Mouse (Mus musculus): ENCODE data around the gene Bak1.

Bak1 gene

GRCm38 (mm10) chr17:27048445-27049239, 19.8 kb upstream of the Bak1 start:
- no peak for DNase-seq (ENCODE audit: low spot score)

DNA sequence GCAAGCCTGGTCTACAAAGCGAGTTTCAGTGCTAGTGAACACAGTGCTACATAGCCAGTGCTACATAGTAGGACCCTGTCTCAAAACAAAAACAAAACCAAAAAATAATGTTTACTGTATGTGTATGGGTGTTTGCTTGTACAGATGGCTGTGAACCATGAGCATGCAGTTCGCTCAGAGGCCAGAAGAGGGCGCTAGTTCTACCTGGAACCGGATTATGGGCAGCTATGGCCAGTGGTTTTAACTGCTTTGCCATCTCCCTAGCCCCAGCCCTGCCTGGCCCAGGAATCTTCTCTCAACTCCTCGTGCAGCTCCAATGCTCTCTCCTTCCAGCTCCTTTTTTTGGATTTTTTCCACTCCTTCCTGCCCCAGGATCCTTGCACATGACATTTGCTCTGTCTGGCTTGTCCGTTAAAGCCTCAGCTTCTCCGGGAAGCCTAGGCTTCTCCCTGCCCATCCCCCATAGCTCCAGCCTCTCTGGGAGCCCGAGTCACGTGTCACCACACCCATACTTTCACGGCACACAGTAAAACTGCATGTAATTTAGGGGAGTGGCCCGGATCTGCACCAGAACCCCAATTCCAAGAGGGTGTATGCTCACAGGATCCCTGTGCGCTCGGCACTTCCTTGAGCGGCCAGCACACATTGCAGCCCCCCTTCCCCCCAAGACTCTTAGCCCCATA, 19.1 kb upstream of the Bak1 start:
- DNase-seq (ENCODE audit: low spot score): no peak

GRCm38 (mm10) chr17:27045164-27045563, 16.4 kb upstream of the Bak1 start:
- no peak for DNase-seq (ENCODE audit: low spot score)

DNA sequence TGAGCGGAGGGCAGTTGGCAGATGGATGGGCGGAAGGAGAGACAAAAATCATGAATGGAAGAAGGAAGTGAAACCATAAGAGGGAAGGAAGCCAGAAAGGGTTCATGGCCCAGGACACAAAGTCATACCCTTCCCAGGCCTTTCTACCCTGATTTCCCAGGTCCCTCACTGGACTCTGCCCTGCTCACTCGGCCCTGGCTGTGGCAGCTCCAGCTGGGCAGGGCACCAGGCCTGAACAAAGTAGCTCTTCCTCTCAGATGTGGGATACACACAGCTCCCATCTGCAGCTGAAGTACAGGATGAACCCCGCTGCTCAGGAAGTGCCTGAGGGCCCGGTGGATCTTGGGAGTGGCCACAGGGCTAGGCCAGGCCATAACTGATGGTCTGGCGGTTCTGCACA, 14.0 kb upstream of the Bak1 start:
- DNase-seq (ENCODE audit: low spot score): no peak

DNA sequence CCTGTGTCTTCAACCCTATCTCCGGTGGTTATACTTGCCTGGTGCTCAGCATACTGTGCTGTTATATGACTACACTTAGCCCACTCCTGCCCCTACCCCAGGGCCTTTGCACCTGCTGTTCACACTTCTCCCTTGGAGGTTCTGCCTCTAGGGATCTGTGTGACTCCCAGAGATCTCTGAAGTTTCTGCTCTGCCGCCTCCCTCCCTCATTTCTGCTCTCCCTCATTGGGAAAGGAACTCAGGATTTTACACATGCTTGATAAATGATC, 12.9 kb upstream of the Bak1 start:
- DNase-seq (ENCODE audit: low spot score): no peak

DNA sequence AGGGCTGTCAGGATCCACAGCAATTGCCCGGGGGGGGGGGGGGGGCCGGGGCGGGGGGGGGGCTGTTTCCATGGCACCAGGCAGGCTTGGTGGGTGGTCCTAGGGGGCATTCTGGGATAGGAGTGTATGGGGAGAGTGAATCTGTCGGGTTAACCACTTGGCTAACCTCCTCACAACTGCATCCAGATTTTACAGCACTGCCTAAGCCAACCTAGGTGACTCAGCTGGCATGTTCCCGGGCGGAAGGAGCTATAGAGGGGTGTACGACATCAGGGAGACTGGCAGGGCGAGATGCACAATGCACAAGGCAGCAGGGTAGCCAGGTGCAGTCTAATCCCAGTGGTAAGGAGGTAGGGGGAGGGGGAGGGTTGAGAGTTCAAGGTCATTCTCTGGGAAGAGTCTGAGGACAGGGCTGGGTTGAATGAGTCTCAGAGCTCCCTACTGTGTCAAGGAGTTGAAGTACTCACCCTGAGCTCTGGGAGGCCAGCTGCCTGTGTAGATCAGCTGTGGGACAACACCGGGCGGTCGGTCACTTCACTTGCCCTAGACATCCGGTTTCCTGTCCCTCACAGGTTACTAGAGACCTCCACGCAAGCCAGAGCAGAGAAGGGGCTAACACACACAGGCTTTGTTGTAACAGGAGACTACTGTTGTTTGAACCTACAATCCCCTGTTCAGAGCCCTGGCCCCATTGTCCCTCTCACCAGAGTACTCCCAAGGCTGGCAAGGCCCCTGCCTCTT, 12.4 kb upstream of the Bak1 start:
- no peak for DNase-seq (ENCODE audit: low spot score)

DNA sequence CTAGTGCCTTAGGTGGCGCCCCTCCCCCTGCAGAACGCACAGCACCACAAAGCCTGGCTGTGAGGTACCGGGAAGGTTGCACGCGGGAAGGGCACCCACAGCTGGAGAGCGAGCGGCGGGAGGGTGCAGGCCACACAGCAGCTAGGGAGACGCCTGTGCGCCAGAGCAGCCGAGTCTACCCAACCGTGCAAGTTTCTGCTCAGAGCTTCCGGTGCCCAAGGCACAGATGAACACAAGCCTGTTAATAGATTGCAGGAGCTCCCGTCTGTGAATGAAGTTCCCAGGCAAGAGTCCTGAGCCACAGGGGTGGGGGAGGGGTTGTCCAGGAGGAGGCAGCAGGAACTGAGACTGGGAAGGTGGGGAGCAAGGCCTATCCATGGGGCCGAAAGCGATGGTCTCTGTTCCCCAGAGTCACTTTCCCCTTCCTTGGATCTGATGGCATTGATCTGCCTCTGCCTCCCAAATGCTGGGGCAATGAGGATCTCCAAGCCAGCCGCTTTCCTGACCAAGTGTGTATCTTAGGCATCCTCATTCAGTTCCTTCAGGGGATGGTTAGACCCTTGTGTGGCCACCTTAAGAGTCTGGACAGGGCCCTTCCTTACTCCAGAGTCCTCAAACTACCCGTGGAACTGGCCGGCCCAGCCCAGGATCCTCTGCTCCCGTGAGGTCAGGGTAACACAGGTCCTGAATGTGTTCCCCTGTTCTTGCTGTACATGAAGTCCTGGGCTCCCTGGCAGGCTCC, 11.7 kb upstream of the Bak1 start:
- no peak for DNase-seq (ENCODE audit: low spot score)

GRCm38 (mm10) chr17:27039432-27040102, 10.8 kb upstream of the Bak1 start:
- DNase-seq (ENCODE audit: low spot score): no peak

DNA sequence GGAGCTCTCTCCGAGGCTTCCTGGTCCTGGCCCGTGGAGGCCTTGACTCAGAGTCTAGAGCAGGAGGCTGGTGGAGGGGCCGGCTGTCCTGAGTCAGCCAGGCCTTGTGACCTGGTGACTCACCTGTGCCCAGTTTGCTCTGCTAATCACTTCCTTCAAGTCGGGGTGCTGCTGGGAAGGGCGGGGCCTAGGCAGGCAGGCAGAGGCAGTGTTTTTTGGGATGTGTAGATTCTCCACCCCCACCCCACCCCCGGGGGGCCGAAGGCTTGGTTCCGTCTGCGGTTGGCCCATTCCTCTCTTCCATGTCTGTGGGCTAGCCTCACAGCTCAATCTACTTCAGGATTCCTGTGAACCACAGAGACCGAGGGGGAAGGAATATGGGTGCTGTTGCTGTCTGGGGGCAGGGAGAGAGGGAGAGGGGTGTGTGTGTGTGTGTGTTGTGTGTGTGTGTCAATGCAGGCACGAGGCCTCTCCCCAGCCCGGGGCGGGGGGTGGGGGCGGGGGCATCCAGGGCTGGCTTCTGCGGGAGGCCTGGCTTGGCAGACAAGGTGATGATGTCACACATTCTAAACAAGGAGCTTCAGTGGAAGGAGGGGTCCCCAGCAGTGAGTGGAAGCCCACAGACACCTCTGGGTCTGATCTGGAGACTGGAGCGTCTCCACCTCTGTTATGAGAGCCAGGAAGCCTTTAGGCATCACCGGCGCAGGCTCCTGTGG, 9.7 kb upstream of the Bak1 start:
- DNase-seq (ENCODE audit: low spot score): no peak

GRCm38 (mm10) chr17:27036465-27036864, 7.7 kb upstream of the Bak1 start:
- DNase-seq (ENCODE audit: low spot score): no peak

DNA sequence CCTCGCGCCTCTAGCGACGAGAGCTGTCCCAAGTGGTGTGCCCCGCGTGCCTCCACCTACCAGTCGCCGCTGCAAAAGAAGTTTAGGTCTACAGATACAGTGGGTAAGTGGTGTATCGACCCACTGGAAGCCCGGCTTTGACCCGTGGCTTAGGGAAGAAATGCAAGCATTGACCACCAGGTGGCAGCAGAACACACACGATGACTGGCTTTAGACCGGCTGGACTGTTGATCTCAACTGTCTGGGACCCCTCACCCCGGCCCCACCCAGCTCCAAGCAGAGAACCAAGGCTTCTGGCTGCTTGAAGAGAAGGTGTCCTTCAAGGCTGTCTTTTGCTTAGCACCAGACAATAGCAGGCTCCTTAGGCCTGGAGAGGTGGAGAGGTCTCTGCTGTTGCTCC, 4.1 kb upstream of the Bak1 start:
- DNase-seq (ENCODE audit: low spot score): peak; percentile 54

DNA sequence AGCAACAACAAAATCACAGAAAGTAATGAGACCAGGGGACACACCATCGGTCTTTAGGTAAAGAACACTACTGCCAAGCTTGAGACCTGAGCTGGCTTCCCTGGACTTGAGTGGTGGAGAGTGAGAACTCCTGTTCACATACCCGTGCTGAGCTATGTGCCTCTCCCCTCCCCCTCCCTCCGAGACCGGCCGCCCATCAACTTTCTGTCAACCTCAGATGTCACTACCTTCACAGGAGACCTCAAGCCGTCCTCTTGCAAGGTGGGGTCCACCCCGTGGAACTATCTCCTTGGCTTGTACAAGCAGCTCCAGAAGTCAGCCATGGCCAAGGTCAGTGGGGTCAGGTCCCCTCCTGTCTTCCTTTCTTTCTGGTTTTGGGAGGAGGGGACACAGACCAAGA, 3.5 kb upstream of the Bak1 start:
- no peak for DNase-seq (ENCODE audit: low spot score)

DNA sequence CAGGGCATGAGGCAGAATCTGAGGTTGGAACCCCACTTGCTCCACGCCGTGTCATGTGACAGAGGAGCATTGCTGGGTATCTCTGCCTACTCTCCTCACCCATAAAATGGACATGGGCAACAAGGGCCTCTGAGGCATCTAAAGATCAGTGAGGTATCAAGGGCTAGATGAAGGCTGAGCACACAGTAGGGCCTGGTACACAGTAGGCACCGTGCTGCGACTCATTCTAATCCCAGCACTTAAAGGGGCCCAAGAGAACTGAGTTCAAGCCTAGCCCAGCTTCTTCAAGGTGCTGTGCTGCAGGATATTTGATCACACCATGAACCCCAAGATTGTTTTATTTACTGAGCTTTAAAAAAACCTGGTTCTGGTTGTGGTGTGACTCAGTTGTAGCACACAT, 2.1 kb upstream of the Bak1 start:
- no peak for DNase-seq (ENCODE audit: low spot score)

GRCm38 (mm10) chr17:27029431-27029830, 622 bp upstream of the Bak1 start:
- no peak for DNase-seq (ENCODE audit: low spot score)

- peak; percentile 88 for DNase-seq (ENCODE audit: low spot score)
These were observed 469 bp downstream of the Bak1 start for GRCm38 (mm10) chr17:27028284-27028795.

- DNase-seq (ENCODE audit: low spot score): peak; percentile 78
These were observed 1.1 kb downstream of the Bak1 start for GRCm38 (mm10) chr17:27027460-27028283.

DNA sequence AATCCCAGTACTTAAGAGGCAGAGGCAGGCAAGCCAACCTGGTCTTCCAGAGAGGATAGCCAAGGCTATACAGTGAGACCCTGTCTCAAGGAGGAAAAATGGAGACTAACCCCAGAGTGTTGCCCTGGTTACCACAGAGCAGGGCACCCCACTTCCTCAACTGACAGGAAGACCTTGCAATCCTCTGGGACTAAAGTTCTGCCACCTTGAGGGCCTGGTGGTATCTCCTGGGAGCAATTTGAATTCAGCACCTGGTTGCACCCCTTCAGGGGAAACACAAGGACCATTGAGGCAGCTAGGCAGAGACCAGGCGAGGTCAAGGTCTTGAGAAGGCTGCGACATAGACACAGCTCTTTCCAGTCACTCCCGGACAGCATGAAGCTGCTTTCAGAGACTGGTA, 2.9 kb downstream of the Bak1 start:
- DNase-seq (ENCODE audit: low spot score): no peak

- no peak for DNase-seq (ENCODE audit: low spot score)
These were observed 3.4 kb downstream of the Bak1 start for GRCm38 (mm10) chr17:27025326-27025902.

GRCm38 (mm10) chr17:27023342-27023741, 5.5 kb downstream of the Bak1 start:
- no peak for DNase-seq (ENCODE audit: low spot score)

DNA sequence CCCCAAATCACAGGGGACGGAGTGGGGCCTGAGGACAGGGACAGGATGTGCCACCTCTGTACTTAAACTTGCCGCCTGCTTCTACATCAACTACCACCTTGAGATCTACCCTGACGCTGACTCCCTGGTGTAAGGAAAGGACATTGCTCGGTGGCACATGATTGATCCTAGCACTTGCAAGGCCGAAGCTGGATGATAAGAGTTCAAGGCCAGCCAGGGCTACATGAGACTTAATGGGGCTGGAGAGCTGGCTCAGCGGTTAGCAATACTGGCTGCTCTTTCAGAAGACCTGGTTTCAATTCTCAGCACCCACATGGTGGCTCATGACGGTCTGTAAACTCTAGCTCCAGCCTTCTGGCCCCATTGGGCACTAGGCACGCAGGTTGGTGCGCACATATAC, 7.1 kb downstream of the Bak1 start:
- no peak for DNase-seq (ENCODE audit: low spot score)
